Mouse (Mus musculus) heart, postnatal 14 days (tissue): Measurements from ENCODE around the gene Traf3ip2. TPM values are rescaled to one million over a fixed set of nuclear protein-coding genes. Genes with fewer than 3 reads are reported as not detected.

Experiments used
- DNase-seq, 2 experiments: peaks; one replicate each; pipeline ENCODE4 v3.0.0; 2021 to 2022
- intact Hi-C: fragments of 180-260 bp; cut with DNase I; formaldehyde crosslinking; loops from one replicate; pipeline ENCODE4 v1.15.1; 2025
- long read RNA-seq, 2 experiments: library from polyadenylated mRNA; stranded (forward); transcript quantifications; one replicate each; pipeline ENCODE4 v2.0.0; 2021
- total RNA-seq, 2 experiments: library from RNA; stranded (reverse); gene quantifications; 2 replicates each; pipeline ENCODE4 v1.2.3; 2021

The Traf3ip2 gene
- total RNA-seq: 1 to 10 TPM; 5.3 to 6.8 TPM
- long read RNA-seq, experiment 1, partial matches to known transcripts: 1 of 7 reads
- long read RNA-seq, experiment 1, other reads (novel, unspliced or antisense): 3 of 7 reads
- long read RNA-seq, experiment 2, transcript Traf3ip2-201 (9 exons, 2,867 nt): major isoform, 8 of 8 reads
- long read RNA-seq, experiment 2, partial matches to known transcripts: 0 of 8 reads
- long read RNA-seq, experiment 2, other reads (novel, unspliced or antisense): 0 of 8 reads

DNA sequence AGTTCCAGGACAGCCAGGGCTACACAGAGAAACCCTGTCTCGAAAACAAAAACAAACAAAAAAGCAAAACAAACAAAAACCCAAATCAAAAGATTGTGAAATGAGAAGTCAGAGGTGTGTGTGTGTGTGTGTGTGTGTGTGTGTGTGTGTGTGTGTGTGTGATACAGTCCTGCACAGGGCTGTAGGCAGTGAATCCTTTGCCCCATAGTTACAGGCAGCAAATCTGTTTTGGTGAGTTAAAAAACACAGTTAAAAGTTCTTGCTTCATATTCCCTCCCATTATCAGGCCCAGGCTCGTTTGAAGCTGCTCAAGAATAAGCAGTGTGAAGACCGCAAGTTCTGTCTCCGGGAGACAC lies at the start of gene Traf3ip2:
Gene Traf3ip2 (plus strand): TSS at position 302 of the 356 bp plus-strand sequence.
- no peak for DNase-seq
- intact Hi-C loops: loop anchor here (5.0 kb wide), 2 partner anchors 55 to 120 kb away; partner anchors contain the start of gene Rev3l

DNA sequence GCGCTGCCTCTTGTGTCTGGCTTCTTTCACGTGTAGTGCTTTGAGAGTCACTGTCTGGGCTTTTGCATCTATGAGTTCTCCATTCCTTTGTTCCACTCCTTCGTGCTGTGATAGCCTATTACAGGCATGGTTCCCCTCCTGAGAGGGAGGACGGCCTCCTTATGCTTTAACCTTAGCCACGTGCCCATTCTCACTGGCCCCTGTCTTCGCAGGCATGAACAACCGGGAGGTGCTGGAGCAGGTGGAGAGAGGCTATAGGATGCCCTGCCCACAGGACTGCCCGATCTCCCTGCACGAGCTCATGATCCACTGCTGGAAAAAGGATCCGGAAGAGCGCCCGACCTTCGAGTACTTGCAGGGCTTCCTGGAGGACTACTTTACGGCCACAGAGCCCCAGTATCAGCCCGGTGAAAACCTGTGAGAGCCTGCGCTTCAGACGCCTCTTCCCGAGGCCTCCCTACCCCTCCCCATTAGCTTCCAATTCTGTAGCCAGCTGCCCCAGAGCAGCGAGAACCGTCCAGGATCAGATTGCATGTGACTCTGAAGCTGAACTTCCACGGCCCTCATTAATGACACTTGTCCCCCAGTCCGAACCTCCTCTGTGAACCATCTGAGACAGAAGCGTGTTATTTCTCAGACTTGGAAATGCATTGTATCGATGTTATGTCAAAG lies 49.0 kb upstream of the Traf3ip2 start:
- intact Hi-C loops: no loop called here
- no peak for DNase-seq

GRCm38 (mm10) chr10:39566901-39567300 lies 45.8 kb upstream of the Traf3ip2 start:
- intact Hi-C loops: no loop called here
- no peak for DNase-seq

DNA sequence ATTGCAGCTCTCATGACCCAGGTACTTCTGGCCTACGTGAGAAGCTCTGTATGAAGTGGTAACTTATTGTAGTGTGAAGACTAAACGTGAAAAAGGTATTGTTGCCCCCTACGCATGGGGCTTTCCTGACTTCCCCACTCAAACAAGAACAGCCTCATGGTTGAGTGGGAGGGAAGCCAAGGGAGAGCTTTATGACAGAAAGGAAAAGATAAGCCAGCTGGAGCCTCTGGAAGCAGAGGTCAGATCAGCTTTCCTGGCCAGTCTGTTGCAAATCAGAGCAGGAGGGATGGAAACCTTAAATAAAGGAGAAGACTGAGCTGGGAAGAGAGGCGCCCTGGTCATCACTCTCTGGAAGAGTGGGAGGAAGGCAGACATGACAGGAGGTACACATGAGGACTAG lies 43.7 kb upstream of the Traf3ip2 start:
- intact Hi-C loops: no loop called here
- no peak for DNase-seq

DNA sequence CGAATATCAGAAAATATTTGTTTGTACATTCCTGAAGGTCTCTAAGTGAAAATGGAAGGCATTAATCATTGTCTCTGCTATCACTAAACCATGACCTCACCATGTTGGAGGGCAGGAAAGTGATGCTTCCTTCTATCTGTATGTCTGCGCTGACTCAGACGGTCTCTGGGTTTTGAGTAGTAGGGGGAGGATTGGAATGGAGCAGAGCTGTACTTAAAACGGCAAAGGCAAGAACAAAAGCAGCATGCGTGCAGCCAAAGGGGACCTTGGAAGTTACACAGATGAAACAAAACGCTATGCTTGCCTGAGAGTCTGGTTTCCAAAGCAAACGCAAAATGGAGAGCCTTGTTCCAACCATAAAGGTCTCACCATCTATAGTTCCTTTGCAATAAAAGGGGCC lies 41.7 kb upstream of the Traf3ip2 start:
- DNase-seq: no peak
- intact Hi-C loops: loop anchor here (5.0 kb wide), 1 partner anchor 36 kb away; no protein-coding TSS in a partner anchor

- DNase-seq: no peak
- intact Hi-C loops: loop anchor here (5.0 kb wide), 1 partner anchor 35 kb away; no protein-coding TSS in a partner anchor
Measured at GRCm38 (mm10) chr10:39572050-39572671, 40.6 kb upstream of the Traf3ip2 start.

- DNase-seq: peak; percentile 32 to 45
- intact Hi-C loops: loop anchor here (5.0 kb wide), 1 partner anchor 35 kb away; no protein-coding TSS in a partner anchor
Measured at GRCm38 (mm10) chr10:39572672-39573051, 40.1 kb upstream of the Traf3ip2 start.

DNA sequence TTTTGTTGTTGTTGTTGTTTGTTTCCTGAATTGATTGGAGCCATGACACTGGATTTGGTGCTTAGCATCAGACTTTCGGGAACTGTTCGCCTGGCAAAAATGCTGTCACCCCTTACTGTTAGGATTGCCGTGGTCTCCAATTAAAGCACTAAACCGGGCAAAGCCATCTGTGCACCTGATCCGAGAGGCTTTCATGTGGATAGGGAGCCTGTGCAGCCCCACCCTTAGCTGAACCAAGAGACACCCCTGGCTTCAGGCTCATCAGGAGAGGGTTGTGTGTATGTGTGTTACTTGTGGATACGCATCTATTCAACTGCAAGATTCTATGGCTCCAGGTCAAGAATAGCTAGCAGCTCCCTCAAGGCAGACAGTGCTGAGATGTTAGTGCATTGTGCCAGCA lies 36.3 kb upstream of the Traf3ip2 start:
- no peak for DNase-seq
- intact Hi-C loops: no loop called here

DNA sequence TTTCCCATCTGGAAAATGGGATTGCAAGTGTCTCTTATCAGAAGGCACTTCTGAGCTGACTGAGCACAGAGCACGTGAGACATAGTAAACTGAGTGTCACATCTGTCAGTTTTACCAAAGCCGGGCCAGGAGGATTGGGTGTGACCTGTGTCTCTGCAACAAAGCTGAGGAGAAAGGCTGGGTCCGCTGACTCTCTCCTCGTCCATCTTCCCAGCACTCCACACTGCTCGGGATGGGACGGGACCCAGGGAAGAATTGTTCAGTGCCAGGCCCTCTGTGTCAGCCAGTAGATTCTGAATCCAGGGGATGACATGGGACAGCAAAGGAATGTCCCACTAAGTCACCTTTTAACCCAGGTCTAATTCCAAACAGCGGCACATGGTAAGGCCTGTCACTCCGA lies 32.3 kb upstream of the Traf3ip2 start:
- DNase-seq: no peak

DNA sequence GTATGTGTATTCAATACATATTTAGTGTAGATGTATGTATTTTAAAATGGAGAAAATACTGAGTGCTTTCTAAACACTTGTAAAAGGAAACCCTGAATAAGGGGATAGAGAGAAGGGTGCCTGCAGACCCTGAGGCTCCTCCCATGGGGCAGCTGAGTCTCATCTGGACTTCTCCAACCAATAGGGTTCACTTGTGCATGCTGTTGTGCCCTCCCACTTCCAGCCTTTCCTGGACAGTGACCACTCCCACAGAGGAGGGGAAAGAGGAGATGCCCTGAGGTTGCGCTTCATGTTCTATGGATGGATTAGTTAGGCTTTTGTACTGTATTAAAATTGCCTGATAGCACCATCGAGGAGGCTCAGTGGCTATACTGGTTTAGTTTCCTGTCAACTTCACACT lies 30.3 kb upstream of the Traf3ip2 start:
- intact Hi-C loops: no loop called here
- DNase-seq: no peak

More for the DNA sequence above, 32.3 kb upstream of the Traf3ip2 start:
- intact Hi-C loops: no loop called here

- no peak for DNase-seq
- intact Hi-C loops: no loop called here
Measured at GRCm38 (mm10) chr10:39583718-39584117, 29.0 kb upstream of the Traf3ip2 start.

GRCm38 (mm10) chr10:39587290-39587925 lies 25.3 kb upstream of the Traf3ip2 start:
- intact Hi-C loops: no loop called here
- no peak for DNase-seq

DNA sequence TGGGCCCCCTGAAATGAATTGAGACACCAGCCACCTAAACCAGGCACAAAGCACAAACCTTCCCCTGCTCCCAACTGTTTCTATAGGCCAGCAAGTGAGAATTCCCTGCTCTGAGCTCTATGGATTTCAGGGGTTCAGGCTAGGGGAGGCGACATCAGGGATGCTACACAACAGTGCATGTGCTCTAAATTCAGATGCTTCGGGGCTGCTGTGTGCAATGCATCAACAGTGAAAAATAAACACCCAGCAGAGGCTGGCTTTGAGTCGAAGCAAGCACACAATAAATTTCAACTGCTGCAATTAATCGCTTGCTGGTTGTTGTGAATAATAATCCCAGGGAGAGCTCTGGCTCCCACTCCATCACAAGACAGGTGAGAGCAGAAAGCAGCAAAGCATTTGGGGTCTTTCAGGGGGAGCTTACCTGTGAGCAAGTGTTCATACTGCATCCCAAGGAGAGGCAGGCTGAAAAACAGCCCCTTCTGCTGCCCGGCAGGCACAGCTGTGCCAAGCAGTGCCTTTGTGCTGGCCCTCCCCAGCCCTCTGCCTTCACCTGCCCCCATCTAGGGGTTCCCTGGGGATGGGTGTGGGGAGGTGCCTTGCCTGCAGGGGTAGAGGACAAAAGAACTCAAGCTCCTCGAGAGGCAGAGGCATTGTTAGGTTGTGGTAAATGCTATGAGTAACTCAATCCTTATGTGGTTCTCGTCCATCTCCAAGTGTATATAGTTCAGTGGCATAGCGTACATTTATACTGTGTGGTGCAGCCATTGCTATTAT lies 24.6 kb upstream of the Traf3ip2 start:
- DNase-seq: no peak
- intact Hi-C loops: no loop called here

GRCm38 (mm10) chr10:39589765-39590546 lies 22.8 kb upstream of the Traf3ip2 start:
- intact Hi-C loops: no loop called here
- no peak for DNase-seq

DNA sequence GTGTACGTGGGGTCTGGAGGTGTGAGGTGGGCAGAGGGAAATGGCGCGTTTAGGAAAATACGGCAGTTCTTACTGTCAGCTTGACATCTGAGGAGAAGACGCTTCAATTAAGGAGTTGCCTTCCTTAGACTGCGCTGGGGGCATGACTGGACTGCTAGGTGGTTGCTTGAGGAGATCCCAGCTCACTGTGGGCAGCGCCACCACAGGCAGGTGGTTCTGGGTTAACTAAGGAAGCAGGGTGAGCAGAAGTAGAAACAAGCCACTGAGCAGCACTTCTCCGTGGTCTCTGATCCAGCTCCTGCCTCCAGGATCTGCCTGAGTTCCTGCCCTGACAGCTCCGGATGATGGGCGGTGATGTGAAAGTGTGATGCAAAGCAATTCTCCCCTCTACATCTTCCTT lies 22.1 kb upstream of the Traf3ip2 start:
- no peak for DNase-seq
- intact Hi-C loops: no loop called here

- DNase-seq: no peak
- intact Hi-C loops: no loop called here
Measured at GRCm38 (mm10) chr10:39592501-39592900, 20.2 kb upstream of the Traf3ip2 start.

DNA sequence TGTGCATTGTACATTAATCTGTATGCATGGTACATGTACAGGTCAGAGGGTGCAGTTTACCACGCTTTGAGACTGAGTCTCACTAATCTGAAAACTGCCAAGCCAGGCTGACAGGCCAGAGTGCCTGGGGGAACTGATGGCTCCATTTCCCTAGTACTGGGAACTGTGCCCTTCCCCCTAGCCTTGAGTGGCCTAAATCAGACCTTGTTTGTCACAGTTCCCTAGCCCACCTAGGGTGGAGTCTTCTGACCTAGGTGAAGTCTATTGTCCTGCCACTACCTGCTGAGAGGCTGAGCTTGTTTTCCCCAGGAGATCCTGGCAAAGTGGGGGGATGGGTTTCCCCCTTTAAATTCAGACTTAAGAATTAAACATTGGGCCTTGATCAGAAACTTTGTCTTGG lies 18.0 kb upstream of the Traf3ip2 start:
- intact Hi-C loops: no loop called here
- no peak for DNase-seq

DNA sequence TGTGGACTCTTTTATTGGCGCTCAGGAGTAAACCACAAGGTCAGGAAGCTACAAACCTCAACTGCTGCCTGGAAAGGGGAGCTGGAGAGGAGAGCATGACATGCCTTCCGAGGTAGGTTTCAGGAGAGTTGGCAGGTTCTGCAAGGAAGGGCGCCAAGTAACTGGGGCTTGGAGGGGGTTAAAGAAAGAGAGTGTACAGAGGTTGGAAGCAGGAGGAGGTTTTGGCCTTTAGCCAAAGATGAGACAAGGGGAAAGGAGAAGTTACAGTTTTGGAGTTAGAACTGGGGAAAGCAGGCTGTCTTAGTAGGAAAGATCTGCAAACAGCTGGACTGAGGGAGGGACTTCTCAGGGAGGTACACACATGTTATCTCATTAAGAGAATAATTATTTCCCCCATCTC lies 16.9 kb upstream of the Traf3ip2 start:
- no peak for DNase-seq
- intact Hi-C loops: no loop called here

- DNase-seq: no peak
- intact Hi-C loops: no loop called here
Measured at GRCm38 (mm10) chr10:39597116-39597791, 15.5 kb upstream of the Traf3ip2 start.
